Mouse (Mus musculus) adrenal gland, postnatal 36 days (tissue): ENCODE results near the gene Cltc. TPM values are rescaled to one million over a fixed set of nuclear protein-coding genes. Genes with fewer than 3 reads are reported as not detected.
A peak's percentile ranks its signal among the peaks of the same experiment; 100 is the strongest.
"Not testable (repeated sequence)": the region's sequence is repeated elsewhere in the genome, so short reads cannot be mapped to it uniquely, and the experiment has no call there.

Experiments
- DNase-seq, 2 experiments: peaks; one replicate each; pipeline ENCODE4 v3.0.0; 2021; ENCODE audit warnings: mixed read lengths in 1 of 2
- total RNA-seq, 2 experiments: library from RNA; stranded (reverse); gene quantifications; 2 replicates each; pipeline ENCODE4 v1.2.3; 2021

Gene Cltc
- total RNA-seq, 2 experiments from 2014 or later: 291 to 302 TPM

- no peak for DNase-seq
These were observed 18.4 kb downstream of the Cltc start for GRCm38 (mm10) chr11:86738956-86739355.

DNA sequence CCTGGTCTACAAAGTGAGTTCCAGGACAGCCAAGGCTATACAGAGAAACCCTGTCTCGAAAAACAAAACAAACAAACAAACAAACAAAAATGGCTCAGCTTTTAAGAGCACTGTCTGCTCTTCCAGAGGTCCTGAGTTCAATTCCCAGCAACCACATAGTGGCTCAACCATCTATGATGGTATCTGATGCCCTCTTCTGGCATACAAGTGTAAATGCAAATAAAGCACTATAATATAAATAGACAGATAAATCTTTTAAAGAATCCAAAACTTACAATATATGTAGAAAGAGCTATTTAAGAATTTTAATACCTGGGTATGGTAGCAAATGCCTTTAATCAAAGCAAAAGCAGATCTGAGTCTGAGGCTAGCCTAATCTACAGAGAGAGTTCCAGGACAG is 19.1 kb downstream of the Cltc start:
- DNase-seq: not testable (repeated sequence)

GRCm38 (mm10) chr11:86737301-86738000 is 19.9 kb downstream of the Cltc start:
- DNase-seq: peak; percentile 21 to 48

GRCm38 (mm10) chr11:86734993-86735392 is 22.4 kb downstream of the Cltc start:
- DNase-seq: no peak

DNA sequence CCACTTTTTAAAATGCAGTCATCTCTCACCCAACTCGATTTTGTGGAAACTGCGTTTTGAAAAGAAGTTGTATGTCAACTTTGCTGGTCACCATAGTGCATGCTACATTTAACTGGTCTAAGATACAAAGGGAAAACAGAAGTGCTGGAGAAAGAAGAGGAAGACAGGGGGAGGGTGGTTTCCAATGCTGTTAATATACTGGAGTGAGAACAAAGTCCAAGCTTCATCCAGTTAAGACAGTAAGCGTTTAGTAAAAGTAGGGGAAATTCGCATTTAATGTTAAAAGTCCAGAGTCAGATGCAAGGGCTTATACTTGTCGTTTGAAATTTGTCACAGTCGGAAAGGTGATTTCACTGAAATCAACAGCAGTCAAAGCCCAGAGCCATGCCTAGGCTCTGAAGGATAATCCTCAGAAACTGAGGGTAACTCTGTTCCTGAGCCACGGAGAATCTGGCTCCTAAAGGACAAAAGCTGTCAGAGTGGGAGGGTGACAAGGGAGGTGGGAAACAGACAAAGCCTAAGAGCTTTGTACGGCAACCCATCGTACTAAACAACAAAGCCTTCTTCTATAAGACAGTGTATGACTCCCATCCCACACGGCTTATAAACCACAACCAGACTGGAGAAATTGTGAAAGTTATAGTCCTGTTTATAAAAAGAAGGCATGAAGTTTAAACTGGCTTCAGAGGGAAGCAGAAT is 23.0 kb downstream of the Cltc start:
- no peak for DNase-seq

DNA sequence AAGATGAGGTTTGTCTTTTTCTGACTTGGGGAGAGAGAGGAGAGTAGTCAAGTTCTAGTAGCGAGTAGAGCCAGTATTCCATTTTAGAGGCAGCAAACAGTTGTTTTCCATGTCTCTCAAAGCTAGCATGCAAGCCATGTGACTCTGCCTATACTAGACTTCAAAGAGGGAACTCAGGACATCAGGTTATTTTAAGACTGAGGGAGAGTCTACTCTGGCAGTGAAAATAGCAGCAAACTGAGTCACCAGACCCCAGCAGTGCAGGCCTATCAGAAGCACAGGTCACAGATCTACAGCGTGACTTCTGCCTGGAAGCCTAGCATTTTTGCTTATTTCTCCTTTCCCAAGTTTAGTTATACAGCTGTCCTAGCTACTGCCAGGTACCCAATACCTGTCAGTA is 25.9 kb downstream of the Cltc start:
- peak; percentile 15 to 26 for DNase-seq

DNA sequence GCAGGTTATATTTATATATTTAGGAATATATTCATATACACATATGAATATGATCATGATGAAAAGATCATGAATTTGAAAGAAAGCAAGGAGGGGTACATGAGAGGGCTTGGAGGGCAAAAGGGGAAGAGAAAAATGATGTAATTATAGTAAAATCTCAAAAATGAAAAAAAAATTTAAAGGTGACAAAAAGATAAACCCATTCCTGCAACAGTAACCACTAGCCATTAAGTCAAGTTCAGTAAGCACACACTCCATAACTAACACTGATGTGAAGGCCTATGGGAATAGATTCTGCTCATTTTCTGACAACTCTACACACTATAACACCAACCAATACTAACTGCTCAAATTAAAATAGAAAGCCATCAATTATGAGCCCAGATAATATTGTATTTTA is 31.8 kb downstream of the Cltc start:
- no peak for DNase-seq

GRCm38 (mm10) chr11:86724982-86725381 is 32.4 kb downstream of the Cltc start:
- DNase-seq: no peak

DNA sequence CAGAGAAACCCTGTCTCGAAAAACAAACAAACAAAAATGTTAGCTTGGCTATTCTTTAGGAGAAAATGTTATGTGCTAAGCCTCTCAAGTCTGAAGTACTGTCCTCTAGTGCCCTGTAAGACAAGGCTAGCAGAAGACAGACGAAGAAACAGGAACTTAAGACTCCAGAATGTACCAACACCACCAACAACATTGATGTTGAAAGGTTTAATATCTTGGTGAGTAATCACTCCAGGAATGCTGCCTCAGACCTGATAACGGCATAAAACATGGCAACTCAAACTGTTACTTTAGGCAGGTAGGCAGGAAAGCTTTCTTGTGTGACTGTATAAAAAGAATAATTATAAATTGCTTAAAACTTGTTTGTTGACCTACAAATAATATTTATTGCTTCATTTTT is 33.4 kb downstream of the Cltc start:
- DNase-seq: no peak

DNA sequence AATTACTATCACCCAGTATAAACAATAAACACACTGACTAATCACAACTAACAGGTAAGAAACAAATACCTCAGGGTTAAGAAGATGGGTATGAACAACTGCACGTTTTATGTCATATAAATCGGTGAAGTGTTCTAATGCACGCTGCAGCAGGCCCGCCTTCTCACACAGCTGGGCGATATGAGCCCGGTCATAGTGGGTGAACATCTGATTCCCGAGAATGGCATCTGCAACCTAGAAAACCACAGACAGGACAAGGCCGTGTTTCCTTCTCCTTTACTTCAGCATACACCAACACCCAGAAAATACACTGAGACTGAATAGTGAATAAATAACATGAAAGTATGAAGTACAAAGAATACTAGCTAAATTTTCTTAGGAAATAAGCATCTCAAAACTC is 38.0 kb downstream of the Cltc start:
- no peak for DNase-seq

DNA sequence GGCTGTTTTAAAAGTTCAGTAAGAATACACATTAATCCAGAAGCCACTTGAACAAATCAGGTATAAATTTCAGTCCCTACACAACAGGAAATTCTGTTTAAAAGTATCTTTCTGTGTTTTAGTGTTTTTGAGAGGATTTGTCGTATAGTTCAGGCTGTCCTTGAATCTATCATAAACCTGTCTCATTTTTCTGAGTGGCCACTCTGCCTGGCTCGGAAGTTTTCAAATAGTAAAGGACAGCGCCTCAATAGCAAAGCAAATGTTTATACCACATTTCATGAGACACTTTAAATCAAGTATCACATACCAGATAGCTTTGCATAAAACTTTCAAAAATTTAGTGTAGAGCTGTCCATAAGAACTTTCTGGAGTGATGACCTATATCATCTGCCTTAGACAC is 39.0 kb downstream of the Cltc start:
- DNase-seq: no peak

DNA sequence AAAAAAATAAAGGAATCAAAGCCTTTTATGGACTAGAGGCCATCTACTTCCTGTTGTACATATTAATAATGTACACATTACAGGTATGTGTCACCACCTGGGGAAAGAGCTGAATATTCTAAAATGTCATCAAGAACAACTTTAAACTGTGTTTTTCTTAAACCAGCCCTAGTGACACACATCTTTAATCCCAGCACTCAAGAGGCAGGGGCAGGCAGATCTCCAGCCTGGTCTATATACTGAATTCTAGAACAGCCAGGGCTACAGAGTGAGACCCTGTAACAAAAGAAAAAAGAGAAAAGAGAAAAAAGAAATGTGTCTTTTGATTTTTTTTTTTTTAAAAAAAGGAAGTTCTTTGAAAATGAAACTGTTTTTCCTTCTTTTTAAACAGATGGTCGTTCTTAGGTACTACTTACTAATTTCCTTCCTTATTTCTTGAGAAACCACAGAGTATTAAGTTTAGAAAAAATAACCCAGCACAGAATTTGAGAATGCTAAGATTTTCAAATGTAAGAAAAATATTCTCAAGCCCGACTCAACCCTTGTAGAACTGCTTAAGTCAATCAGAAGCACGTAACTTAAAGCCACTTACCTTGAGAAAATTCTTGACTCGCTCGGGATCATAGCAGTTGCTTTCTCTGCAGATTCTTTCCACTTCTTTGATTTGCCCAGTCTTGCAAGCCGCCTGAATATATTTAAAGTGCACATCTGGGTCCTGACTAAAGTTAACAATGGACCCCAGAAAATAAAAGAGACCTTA is 39.9 kb downstream of the Cltc start:
- DNase-seq: no peak

DNA sequence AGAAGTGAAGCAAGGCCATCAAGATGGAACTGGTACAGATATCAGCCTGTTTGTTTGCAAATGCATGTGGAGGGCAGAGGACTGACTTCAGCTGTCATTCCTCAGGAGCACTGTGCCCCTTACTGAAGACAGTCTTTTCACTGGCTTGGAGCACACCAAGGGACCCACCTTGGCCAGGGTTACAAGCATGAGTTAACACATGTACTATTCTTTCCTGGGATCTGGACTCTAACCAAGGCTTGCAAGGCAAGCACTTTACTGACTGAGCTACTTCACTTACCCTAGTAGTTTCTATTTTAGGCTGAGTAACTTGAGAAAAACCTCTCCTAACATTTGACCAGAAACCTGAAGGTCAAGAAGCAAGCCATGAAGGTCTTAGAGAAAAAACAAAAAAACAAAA is 42.8 kb downstream of the Cltc start:
- DNase-seq: no peak

GRCm38 (mm10) chr11:86701151-86701550 is 56.2 kb downstream of the Cltc start:
- DNase-seq: no peak

DNA sequence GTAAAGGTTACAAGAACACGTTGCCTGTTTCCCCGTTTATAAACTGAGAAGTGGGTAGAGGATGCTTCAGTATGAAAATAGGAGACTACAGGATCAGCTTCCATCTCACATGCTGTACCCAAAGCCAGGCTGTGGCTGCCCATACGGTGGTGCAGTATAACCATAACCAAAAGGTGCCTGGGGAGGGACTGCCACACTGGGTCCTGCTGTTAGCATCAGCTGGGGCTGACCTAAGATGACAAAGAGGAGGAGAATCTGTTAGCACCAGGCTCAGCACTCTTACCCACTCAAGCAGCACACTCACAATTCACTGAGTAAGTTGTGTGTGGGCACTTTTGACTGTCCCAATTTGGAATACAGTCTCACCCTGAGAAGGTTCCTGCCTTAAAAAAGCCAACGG is 61.9 kb downstream of the Cltc start:
- no peak for DNase-seq

GRCm38 (mm10) chr11:86692546-86692945 is 64.8 kb downstream of the Cltc start:
- DNase-seq: no peak

GRCm38 (mm10) chr11:86691956-86692355 is 65.4 kb downstream of the Cltc start:
- no peak for DNase-seq

DNA sequence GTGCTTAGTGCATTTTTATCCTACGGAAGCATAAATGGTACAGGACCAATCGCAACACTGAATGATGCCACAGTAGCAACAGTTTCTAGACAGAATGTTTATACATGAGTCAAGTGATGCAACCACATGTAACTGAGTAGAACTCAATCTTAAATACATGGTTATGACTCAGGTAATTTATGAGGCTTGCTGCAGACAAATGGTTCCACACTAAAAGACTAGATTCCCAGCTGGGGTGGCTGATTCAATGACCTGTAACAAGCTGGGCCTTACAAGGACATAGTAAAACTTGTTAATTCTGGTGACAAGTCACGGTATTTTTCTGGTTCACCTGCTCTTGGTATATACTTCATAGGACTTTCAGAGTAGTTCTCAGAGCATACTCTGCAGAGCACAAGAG is 65.9 kb downstream of the Cltc start:
- no peak for DNase-seq

DNA sequence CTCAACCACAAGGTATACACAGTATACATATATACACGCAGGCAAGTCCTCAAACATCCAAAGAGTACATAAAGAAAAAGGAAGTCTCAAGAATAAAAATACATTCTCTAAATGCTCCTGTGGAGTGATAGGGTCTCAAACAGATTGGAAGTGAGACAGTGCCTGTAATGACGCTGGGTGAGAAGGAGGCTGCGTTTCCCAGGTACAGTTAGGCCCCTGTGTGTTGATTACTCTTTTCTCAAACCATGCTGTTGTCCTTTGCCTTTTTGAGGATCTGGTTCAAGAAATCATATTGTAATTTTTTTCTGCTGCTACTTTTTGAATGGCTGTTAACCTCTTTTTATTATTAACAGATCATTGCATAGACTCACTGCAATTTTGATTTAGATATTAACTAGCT is 67.0 kb downstream of the Cltc start:
- DNase-seq: no peak

DNA sequence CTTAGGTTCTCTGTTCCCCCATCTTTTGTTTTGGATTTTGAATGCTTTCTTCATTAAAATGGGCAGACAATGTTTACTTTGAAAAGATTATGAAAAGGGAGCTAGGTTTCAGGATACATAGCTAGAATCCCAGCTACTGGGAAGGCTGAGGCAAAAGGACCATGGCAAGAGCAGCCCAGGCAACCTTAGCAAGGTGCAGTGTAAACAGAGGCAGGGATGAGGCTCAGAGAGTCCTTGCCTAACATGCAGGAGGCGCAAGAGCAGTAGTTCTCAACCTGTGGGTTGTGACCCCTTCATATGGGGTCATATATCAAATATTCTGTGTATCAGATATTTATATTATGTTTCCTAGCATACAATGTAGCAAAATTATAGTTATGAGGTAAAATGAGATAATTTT is 72.0 kb downstream of the Cltc start:
- DNase-seq: no peak

DNA sequence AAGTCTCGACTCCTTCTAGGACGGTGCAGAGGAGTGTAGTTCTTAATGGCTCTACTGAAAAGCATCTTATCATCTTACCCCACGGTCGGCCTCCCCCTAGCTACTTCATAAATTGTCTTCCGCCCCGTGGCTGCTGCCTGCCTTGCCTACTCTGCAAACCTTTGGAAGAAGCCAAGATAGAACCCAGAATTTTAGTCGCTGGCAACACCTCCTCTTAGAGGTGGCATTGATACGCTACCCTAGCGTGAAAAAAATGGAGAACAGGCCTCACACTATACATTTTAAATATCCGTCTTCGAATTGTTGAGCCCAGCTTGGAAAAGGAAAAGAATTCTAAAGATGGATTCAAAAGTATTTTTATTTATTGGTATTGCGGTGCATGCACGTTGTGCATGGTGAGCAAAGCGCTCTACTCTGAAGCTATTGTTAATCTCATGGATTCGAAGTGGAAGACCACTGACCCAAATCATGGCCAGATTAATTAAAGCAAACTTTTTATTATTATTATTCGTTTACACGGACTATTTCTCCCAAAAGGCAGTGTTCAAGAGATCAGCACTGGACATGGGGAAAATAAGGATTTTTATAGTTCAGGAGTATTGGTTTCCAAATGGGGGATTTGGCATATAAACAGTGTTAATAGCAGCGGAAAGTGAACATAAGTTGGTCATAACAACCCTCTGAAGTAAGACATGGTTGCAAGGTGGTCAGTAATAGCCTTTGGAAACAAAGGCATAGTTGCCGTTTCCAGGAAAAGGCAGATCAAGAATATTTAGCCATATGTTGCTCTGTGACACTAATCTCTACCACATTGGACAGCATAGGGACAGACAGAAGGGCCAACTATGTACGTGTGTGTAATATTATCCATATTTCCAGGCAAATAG is 73.0 kb downstream of the Cltc start:
- DNase-seq: no peak
